Mouse (Mus musculus) liver, embryonic 16.5 days (tissue): ENCODE results near the gene 2410002F23Rik. TPM values are rescaled to one million over a fixed set of nuclear protein-coding genes. Genes with fewer than 3 reads are reported as not detected.
A peak's percentile ranks its signal among the peaks of the same experiment; 100 is the strongest.
"Not testable (repeated sequence)": the region's sequence is repeated elsewhere in the genome, so short reads cannot be mapped to it uniquely, and the experiment has no call there.

Source experiments
- ATAC-seq: fragments of 200-750 bp; cut with Nextera tagmentation; 2 replicates; pipeline ENCODE4 v1.8.0; 2017; ENCODE audit warnings: low read depth, mild to moderate bottlenecking, moderate number of reproducible peaks, moderate library complexity
- H3K27ac ChIP-seq: fragments of 300-500 bp; sonication (generic); 2 replicates; pipeline ENCODE4 v1.5.1; 2014; ENCODE audit warnings: mild to moderate bottlenecking, low read length
- H3K27me3 ChIP-seq: fragments of 300-500 bp; sonication (generic); 2 replicates; pipeline ENCODE4 v1.6.1; 2014; ENCODE audit warnings: low read depth, low read length, mixed read lengths; ENCODE audit not compliant: control insufficient read depth, insufficient read depth
- H3K36me3 ChIP-seq: fragments of 300-500 bp; sonication (generic); 2 replicates; pipeline ENCODE4 v1.6.1; 2014; ENCODE audit warnings: mild to moderate bottlenecking; ENCODE audit not compliant: control insufficient read depth, insufficient read depth
- H3K4me1 ChIP-seq: fragments of 300-500 bp; sonication (generic); 2 replicates; pipeline ENCODE4 v1.6.1; 2014; ENCODE audit warnings: low read depth, low read length, mixed read lengths; ENCODE audit not compliant: control insufficient read depth
- H3K4me2 ChIP-seq: fragments of 300-500 bp; sonication (generic); 2 replicates; pipeline ENCODE4 v1.6.1; 2014; ENCODE audit warnings: low read depth, low read length, mixed read lengths
- H3K4me3 ChIP-seq: fragments of 300-500 bp; sonication (generic); 2 replicates; pipeline ENCODE4 v1.5.1; 2014; ENCODE audit warnings: low read depth, mild to moderate bottlenecking, low read length
- H3K9ac ChIP-seq: fragments of 300-500 bp; sonication (generic); 2 replicates; pipeline ENCODE4 v1.6.1; 2014; ENCODE audit warnings: low read depth, low read length
- H3K9me3 ChIP-seq: fragments of 300-500 bp; sonication (generic); replicated peaks from 2 replicates; pipeline ENCODE4 v1.6.1; 2016; ENCODE audit warnings: low read length; ENCODE audit not compliant: control insufficient read depth
- WGBS: fragments of 180-500 bp; shearing (Covaris S2); extraction: QIAGEN DNeasy Blood & Tissue Kit; methylation state at CpG from one replicate; pipeline ENCODE4 v1.1.7; 2014; ENCODE audit not compliant: insufficient replicate concordance; 5-methylcytosine and 5-hydroxymethylcytosine counted together
- polyA plus RNA-seq: library from polyadenylated mRNA; unstranded; fragments of >200 nt; fragmentation: Nextera tagmentation; extraction: Ambion mirVana; gene quantifications from 2 replicates; pipeline ENCODE4 v1.2.1, GENCODE M21; 2015

The 2410002F23Rik gene
- polyA plus RNA-seq = 23.4 and 24.6 TPM in 2 replicates

DNA sequence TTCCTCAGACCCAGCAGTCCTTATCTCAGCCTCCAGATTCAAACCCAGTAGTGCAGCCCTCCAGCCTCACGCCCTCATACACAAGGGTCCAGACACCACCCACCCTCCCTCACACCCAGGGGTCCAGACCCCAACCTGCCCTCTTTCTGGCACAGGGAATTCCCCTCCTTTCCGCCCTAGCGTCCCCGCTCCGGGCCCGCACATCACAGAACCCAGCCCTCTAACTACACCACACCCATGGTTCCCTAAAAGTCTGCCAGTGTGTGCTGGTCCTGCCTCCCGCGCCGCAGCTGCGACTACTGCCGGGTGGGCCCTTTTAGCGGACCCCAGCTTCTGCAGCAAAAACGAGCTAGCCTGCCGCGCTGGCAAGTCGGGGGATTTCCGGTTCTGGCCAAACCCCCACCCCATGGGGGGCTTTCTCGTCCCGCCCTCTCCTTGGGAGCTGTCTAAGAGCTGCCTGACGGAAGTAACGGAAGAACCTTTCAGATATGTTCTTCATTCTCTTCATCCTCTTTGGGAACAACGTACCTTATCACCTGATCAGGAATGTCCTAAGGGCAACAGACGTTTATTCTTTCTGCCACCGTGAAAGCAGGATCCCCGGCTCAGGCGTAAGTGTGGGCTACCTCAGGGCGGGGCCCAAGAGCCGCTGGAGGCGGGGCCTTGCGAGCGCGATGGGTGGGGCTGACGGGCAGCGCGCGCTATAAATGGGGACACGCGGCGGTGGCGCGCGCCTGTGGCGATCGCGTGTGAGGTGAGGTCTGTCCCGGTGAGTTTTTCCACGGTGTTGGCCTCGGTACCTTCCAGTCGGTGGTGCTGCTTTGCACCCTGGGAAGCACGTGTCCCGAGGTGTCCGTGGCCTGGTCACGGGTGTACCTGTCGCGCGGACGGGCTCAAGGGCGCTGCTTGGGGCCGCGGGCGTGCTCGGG, at the start of gene 2410002F23Rik, which contains the start of gene 1700028J19Rik:
TSS of gene 2410002F23Rik (plus strand) at position 668 of the 929 bp plus-strand sequence.
TSS of gene 1700028J19Rik (minus strand) at position 641 of the 929 bp plus-strand sequence.
- Histone ChIP-seq H3K9me3 (no peaks in the 10 kb centered on the region), H3K27ac (peak within 1 kb of the TSS; percentile 85), H3K4me2 (peak within 1 kb of the TSS; percentile 81), H3K27me3 (no peaks in the 10 kb centered on the region), H3K36me3 (peaks cover 12% of the 10 kb centered on the region), H3K4me1 (peaks cover 18% of the 10 kb centered on the region), H3K4me3 (peak within 1 kb of the TSS; percentile 94), H3K9ac (peak within 1 kb of the TSS; percentile 86)
- WGBS = under 1% methylated on average over 62 of the region's 62 CpGs
- peak; percentile 89 for ATAC-seq

DNA sequence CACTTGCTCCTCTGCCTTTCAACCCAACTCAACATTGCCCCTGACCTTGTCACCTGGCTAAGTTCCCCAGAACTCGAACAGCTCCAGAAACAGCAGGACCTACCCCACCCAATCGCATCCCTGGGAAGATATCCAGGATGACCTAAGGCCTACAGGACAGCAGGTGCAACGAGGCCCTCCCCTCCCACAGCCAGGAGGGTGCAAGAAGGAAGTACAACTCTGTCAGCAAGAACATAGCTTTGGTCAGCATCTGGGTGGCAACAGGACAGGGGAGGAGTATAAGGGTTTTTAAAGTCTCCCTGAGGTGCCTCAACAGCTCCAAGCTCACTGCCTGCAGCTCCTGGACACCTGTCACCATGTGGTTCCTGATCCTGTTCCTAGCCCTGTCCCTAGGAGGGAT, 48.6 kb upstream of the 2410002F23Rik start, which contains the start of gene Klk1b3:
TSS of gene Klk1b3 (plus strand) at position 301 of the 400 bp plus-strand sequence.
- Histone ChIP-seq H3K4me3 (no peak within 1 kb of the TSS), H3K27ac (no peak within 1 kb of the TSS), H3K4me2 (no peak within 1 kb of the TSS), H3K27me3 (no peaks in the 10 kb centered on the region), H3K9me3 (no peaks in the 10 kb centered on the region), H3K4me1 (no peaks in the 10 kb centered on the region), H3K36me3 (no peaks in the 10 kb centered on the region), H3K9ac (no peak within 1 kb of the TSS)
- WGBS = 36% methylated on average over 3 of the region's 3 CpGs
- ATAC-seq = no peak

DNA sequence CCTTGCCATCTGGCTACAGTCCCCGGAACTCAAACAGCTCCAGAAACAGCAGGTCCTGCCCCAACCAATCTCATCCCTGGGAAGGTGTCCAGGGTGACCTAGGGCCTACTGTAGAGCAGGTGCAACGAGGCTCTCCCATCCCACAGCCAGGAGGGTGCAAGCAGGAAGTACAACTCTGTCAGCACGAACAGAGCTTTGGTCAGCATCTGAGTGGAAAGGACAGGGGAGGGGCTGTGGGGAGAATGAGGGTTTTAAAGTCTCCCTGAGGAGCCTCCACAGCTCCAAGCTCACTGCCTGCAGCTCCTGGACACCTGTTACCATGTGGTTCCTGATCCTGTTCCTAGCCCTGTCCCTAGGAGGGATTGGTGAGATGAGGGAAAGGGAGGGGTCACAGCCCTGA, 39.4 kb upstream of the 2410002F23Rik start, which contains the start of gene Klk1b4:
TSS of gene Klk1b4 (plus strand) at position 301 of the 400 bp plus-strand sequence.
- not testable (repeated sequence) for H3K4me3 ChIP-seq, H3K9me3 ChIP-seq, H3K9ac ChIP-seq, H3K36me3 ChIP-seq, H3K27ac ChIP-seq, H3K4me2 ChIP-seq, H3K4me1 ChIP-seq, H3K27me3 ChIP-seq, ATAC-seq
- WGBS = 28% methylated on average over 3 of the region's 3 CpGs

DNA sequence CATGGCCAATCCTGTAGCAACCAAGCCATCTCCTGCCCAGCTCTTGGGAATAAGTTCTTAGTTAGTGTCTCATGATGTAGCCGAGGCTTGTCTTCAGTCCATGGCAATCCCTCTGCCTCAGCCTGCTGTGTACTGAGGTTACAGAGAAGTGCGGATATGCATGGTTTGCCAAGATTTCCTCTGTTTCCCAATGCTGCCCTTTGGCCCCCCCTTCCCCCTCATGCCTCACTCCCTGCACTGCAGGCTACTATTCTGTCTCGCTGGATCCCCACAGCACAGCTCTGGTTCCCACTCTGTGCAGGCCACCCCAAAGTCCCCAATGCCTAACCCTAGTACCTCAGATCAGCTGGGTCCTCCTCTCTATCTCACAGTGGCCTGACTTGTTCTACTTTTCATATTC, 38.2 kb upstream of the 2410002F23Rik start:
- Histone ChIP-seq H3K27ac (no peak overlapping the region), H3K27me3 (no peaks in the 10 kb centered on the region), H3K4me2 (no peak overlapping the region), H3K9me3 (no peaks in the 10 kb centered on the region), H3K9ac (no peak overlapping the region), H3K4me3 (no peak overlapping the region), H3K36me3 (no peaks in the 10 kb centered on the region), H3K4me1 (no peaks in the 10 kb centered on the region)
- no peak for ATAC-seq
- whole genome bisulfite sequencing = 53% methylated on average over 3 of the region's 3 CpGs

DNA sequence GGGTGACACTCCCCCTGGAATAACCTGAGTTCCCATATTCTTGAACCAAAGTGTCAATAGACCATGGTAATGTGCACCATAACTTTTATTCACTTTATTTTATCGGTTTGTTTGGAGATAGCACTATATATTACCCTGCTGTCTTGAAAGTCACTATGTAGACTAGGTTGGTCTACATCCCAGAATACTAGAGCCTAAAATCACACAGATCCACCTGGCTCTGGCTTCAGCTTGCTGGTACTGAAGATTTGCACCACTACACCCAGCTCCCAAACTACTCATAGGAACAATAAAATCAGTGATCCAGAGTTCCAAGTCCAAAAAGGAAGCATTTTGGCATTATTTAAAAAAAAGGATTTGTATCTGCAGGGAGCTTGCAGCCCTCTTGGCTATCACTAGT, 30.9 kb upstream of the 2410002F23Rik start, which contains the start of gene Klk1b5:
TSS of gene Klk1b5 (plus strand) at position 301 of the 400 bp plus-strand sequence.
- Histone ChIP-seq H3K4me2 (no peak within 1 kb of the TSS), H3K27ac (no peak within 1 kb of the TSS), H3K9me3 (no peaks in the 10 kb centered on the region), H3K4me1 (no peaks in the 10 kb centered on the region), H3K4me3 (no peak within 1 kb of the TSS), H3K27me3 (no peaks in the 10 kb centered on the region), H3K9ac (no peak within 1 kb of the TSS), H3K36me3 (no peaks in the 10 kb centered on the region)
- no peak for ATAC-seq
- 37% methylated on average over 1 of the region's 1 CpGs for WGBS

DNA sequence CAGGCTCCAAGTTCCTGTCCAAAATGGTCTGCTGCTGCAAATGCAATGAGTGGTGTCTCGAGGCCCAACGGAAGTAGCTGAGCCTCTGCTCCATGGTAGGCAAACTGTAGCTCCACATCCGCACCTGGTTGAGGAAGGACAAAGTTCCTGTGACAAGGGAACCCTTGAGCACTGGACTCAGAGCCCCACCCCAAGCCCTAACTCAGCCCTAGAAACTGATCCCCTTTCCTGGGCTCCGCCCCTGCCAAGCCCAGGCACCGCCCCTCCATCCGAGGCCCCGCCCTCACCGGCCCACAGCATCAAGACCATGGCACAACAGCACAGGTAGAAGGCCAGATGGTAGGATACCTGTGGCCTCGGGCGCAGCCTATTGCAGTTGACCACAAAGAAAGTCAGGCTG, 24.9 kb upstream of the 2410002F23Rik start:
- ATAC-seq, H3K27ac ChIP-seq, H3K36me3 ChIP-seq: not testable (repeated sequence)

DNA sequence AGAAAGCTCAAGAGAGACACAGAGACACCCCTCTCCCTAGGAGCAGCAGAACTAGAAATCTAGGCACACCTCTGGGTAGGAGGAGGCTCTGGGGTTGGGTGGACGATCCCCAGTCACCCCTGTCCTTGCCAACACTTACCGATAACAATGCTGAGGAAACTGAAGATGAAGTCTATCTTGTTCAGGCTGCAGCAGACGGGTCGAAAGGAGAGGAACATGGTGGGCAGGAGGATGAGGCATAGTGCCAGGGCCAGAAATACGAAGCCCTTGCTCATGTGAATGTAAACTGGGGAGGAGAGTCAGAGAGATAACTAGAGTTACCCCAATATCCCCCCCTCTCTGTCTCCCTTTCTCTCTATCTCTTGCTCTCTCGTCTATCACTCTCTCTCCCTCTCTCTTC, 24.2 kb upstream of the 2410002F23Rik start:
- H3K27ac ChIP-seq, H3K9me3 ChIP-seq, H3K4me3 ChIP-seq, H3K4me2 ChIP-seq, H3K4me1 ChIP-seq, H3K27me3 ChIP-seq, H3K9ac ChIP-seq, ATAC-seq, H3K36me3 ChIP-seq: not testable (repeated sequence)
- 58% methylated on average over 6 of the region's 6 CpGs for WGBS

More for the DNA sequence above, 24.9 kb upstream of the 2410002F23Rik start:
- H3K4me2 ChIP-seq, H3K9ac ChIP-seq, H3K9me3 ChIP-seq, H3K4me1 ChIP-seq, H3K4me3 ChIP-seq, H3K27me3 ChIP-seq: not testable (repeated sequence)
- 43% methylated on average over 8 of the region's 10 CpGs for WGBS

DNA sequence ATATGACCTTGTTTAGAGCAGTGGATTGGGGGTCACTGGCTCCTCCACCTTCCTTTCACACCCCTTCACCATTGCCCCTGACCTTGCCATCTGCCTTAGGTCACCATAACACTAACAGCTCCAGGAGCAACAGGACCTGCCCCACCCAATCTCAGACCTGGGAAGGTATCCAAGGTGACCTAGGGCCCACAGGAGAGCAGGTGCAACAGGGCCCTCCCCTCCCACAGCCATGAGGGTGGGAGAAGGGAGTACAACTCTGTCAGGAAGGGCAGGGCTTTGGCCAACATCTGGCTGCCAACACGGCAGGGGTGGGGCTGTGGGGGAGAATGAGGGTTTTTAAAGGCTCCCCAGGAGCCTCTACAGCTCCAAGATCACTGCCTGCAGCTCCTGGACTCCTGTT, 21.4 kb upstream of the 2410002F23Rik start, which contains the start of gene Klk1:
TSS of gene Klk1 (plus strand) at position 285 of the 400 bp plus-strand sequence.
- no peaks in the 10 kb centered on the region for H3K27me3 ChIP-seq
- no peak within 1 kb of the TSS for H3K9ac ChIP-seq
- H3K27ac ChIP-seq = no peak within 1 kb of the TSS
- 26% methylated on average over 1 of the region's 1 CpGs for WGBS
- no peak within 1 kb of the TSS for H3K4me2 ChIP-seq
- no peak for ATAC-seq
- no peaks in the 10 kb centered on the region for H3K36me3 ChIP-seq
- H3K4me3 ChIP-seq = no peak within 1 kb of the TSS
- H3K9me3 ChIP-seq = no peaks in the 10 kb centered on the region
- no peaks in the 10 kb centered on the region for H3K4me1 ChIP-seq

DNA sequence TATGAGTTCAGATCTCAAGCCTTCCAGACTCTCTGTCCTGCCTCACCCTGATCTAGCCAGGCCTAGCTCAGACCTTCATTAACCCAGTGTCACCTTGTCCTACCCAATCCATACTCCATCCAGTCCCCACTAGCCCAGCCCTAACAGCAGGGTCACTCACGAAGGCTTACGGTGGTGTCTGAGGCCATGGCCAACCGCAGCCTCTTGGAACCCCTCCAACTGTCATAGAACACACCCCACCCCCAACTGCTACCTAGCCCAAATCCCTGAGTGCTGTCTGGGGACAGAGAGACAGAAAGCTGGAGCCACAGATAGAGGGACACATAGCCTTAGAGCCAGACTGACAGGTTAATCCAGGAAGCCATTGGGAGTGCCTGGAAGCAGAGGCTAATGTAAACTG, 10.6 kb upstream of the 2410002F23Rik start, which contains the start of gene Gm36864:
TSS of gene Gm36864 (plus strand) at position 269 of the 400 bp plus-strand sequence.
- 63% methylated on average over 3 of the region's 3 CpGs for WGBS
- ATAC-seq = no peak
- Histone ChIP-seq H3K4me3 (no peak within 1 kb of the TSS), H3K4me1 (no peaks in the 10 kb centered on the region), H3K27me3 (no peaks in the 10 kb centered on the region), H3K9me3 (no peaks in the 10 kb centered on the region), H3K9ac (no peak within 1 kb of the TSS), H3K4me2 (no peak within 1 kb of the TSS), H3K36me3 (no peaks in the 10 kb centered on the region), H3K27ac (no peak within 1 kb of the TSS)
